Mouse (Mus musculus) v-Abl transformed pro-B cells (cell line): ENCODE results near the gene Kremen1.

ENCODE experiments used
- in situ Hi-C, 2 experiments: fragments of 400-800 bp; cut with MboI; formaldehyde crosslinking; loops; one replicate each; pipeline ENCODE4 v1.15.1; 2025; ENCODE audit not compliant: unreplicated experiment in 2 of 2

The Kremen1 gene

DNA sequence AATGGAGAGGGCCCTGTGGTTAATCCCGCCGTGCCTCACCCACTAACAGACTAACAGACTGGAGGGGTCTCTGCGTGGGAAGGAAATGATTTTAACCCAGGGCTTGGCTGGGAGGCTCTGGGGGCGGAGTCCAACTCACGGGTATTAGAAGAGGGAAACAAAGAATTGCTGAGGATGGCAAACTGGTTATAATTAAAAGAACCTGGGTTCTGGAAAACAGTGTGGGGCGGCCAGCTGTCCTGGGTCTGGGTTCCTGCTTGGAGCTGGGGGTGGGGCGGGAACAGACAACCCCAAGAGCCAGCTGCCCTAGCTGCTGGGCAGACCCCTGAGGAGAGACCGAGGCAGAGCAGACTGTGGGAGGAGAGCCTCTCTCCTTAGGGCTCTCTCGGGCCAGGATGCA is 77.1 kb downstream of the Kremen1 start:
- in situ Hi-C loops: loop anchor here (5.0 kb wide), 4 partner anchors 67 to 288 kb away; no protein-coding TSS in a partner anchor

DNA sequence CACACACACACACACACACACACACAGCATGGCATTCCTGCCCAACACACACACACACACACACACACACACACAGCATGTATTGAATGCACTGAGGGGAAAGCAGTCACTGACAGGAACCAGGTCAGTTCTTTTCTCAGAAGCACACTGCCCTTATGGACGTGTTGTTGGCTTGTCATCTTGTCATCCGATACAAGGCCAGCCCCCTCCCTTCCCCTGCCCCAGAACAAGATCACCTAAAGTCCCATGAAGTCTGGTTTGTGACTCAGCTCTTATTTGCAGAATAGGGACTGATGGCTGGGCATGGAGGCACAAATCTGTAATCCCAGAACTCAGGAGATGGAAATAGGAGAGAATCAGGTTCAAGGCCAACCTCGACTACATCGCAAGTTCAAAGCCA is 78.5 kb downstream of the Kremen1 start:
- in situ Hi-C loops: loop anchor here (5.0 kb wide), 4 partner anchors 66 to 289 kb away; no protein-coding TSS in a partner anchor

DNA sequence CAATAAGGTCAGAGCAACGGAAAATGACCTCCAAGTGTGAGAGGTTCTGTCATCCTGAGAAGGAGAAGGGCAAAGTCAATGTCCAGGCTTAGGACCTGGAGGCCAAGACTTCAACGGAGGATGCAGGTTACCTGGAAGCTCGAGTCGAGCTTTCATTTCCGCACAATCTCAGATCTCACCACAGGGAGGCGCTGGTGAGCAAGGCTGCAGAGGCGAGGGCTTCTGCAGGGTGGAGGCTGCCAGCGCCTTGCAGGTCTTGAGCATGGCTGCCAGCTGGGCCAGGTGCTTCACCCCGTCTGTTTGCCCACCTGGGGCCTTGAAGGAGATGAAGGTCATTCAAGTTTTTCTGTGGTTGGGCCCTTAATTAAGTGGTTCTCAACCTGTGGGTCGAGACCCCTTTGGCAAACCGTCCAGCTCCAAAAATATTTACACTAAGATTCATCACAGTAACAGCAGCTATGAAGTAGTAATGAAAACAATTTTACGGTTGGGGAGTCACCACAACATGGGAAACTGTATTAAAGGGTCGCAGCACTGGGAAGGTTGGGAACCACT is 79.4 kb downstream of the Kremen1 start:
- in situ Hi-C loops: loop anchor here (5.0 kb wide), 4 partner anchors 65 to 290 kb away; no protein-coding TSS in a partner anchor

DNA sequence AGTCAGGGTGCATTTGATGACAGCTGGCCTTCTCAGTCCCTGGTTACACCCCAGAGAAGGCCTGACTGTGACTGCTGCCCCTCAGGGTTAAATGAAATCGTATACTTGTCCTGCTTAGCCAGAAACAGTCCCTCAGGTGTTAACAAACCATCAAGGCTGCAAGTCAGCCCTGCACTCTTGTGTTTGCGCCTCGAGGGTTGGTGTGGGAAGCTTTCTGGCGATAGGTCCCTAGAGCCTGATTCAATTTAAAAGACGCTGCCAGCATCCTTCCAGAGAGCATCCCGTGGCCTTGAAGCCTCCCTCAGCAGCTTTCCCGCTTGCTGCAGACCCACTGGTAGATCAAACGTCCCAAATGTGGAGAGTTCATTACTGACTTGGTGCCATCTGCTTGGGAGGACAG is 82.0 kb downstream of the Kremen1 start:
- in situ Hi-C loops: no loop called here

DNA sequence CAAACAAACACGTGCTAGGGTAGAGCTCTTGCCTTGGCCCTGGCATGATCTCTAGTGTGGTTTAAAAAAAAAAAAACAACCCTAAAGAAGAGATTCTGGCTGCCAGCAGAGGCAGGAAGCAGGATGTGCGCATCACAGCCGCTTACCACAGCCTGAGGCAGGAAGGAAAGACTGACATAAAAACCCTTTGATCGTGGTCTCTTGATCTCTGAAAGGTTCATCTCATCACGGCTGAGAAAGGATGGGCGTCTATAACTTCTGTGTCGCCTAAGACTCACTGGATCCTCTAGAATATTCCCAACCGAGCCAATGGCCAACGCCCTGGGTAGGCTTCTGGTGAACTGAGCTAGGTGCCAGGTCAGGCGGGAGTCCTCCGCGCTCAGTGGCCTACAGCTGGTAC is 84.2 kb downstream of the Kremen1 start:
- in situ Hi-C loops: no loop called here

DNA sequence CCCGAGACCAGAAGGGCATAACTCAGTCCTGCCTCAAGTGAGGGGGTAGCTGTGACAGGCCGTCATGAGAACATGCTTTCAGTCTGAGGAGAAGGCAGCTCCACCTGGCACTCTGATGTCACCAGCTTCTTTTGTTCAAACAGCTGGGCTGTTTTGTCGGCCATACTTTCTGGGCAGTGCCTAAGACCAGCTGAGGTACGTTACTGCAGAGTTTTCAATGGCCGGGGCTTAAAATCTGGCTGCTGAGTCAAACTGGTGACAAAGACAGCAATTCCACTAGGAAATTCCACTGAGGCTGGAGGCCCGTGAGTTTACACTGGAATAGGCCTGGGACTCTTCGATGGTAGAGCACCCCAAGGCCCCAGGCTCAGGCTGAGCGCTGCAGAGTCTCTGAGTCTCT is 84.7 kb downstream of the Kremen1 start:
- in situ Hi-C loops: no loop called here

DNA sequence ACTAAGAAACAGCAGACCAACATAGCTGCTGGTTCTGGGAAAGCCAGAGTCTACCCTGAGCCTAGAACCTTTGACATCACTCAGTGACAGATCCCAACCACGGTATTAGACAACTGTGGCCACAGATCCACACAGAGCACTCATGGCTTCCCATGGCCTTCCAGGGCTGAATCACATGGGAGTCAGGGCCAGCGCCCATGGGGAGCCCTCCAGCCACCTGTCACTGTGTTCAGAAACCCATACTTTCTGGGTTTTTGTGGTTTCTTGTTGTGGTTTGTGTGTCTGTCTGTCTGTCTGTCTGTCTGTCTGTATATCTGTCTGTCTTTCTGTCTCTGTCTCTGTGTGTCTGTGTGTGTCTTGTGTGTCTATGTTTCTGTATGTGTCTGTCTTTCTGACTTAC is 85.5 kb downstream of the Kremen1 start:
- in situ Hi-C loops: no loop called here

DNA sequence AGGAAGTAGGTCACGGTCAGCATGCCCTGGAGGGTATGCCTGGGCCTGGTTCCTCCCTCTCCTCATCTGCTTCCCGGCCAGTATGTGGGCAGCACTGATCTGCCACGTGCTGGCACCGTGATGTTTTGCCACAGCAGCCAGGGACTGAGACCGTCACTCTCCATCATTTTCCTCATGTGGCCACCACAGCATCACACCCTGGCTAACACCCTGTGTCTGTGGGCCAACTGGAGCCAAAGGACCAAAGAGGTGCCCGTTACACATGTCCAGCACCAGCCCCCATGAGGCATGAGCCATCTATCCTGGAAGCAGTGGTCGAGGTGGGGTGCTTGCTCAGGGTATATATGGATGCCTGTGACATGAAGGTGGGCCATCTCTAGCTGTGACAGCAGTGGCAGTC is 86.2 kb downstream of the Kremen1 start:
- in situ Hi-C loops: no loop called here

DNA sequence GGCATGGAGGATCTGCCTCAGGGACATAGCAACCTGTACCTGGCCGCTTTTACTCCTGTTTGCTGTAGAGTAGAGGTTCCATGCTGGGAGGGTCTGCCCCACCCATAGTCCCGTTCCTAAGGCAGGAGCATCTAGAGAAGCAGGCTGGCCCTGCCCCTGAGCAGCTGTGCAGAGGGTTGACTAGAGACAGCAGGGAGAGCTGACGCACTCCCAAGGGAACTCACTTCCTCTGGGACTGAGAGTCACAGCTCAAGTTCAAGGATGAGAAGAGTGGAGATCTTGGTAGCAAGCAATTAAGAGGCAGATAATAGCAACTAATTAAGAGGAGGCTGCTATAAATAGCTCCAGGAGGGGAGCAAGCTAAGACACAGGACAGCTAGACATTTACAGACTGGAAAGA is 88.5 kb downstream of the Kremen1 start:
- in situ Hi-C loops: no loop called here

DNA sequence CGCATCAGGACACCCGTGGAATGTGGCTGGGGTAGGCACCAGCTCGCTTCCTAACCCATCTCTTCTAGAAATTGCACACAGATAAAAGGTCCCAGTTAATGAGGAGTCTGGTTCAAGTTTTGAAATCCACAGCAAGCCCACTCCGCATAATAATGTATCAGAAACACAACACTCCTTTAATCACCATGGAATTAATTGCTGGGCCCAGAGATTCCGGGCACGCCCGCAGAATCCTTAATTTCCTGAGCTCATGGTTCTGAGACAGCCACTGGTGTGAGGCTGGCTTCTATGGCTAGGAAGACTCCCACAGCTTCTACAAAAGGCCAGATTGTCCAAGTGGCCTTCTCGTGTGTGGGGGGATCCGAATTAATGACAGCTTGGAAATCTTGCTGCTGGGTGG is 94.0 kb downstream of the Kremen1 start:
- in situ Hi-C loops: no loop called here

DNA sequence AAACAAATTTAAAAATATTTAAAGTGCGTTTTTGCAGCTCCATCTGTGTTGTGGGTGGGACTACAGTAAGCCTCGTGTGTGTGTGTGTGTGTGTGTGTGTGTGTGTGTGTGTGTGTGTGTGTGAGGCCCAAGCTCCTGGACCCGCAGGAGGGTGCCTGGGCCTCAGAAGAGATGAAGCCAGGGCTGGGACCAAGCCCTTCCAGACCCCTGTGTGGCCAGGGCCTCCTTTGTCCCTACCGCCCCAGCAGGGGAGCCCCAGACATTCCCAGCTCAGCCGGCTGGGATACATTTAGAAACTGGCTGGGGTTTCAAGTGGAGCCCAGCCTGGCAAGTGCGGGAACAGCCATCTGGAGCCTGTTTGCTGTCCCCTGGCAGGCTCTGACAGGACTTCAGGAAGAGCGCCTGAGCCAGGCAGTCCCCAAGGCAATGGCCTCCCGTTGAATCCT is 95.9 kb downstream of the Kremen1 start:
- in situ Hi-C loops: no loop called here

DNA sequence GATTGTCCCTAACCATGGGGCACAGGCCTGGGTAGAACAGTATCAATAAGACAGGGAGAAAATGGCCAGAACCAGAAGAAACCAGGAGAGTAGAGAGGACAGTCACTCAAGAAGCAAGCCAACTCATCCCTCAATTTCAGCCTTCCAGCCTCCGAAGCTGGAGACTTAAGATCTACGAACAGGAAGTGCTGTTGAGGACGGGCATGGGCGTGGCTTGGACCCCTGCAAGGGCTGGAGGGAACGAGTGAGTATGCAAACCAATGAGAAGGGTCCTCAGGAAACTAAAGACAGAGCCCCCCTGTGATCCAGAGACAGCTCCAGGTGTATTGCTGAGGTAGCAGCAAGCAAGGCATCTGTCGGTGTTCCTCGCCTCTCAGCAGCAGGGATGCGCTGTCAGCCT is 97.0 kb downstream of the Kremen1 start:
- in situ Hi-C loops: no loop called here

DNA sequence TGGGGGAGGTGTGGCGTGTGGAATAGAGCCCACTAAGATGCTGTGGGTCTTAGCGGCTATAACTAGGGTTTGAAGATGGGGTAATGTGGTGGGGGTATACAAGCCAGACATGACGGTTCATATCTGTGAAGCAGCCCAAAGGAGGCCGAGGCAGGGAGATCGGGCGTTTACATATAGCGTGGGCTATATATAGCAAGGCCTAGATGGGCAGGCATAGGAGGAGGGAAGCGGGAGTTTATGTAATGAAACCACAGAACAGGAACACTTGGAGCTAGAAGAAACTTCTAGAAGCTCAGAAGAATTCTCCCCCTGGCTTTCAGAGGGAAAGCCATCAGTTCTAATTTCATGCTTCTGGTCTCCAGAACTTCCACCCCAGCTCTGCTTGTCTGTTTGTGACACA is 97.9 kb downstream of the Kremen1 start:
- in situ Hi-C loops: no loop called here

DNA sequence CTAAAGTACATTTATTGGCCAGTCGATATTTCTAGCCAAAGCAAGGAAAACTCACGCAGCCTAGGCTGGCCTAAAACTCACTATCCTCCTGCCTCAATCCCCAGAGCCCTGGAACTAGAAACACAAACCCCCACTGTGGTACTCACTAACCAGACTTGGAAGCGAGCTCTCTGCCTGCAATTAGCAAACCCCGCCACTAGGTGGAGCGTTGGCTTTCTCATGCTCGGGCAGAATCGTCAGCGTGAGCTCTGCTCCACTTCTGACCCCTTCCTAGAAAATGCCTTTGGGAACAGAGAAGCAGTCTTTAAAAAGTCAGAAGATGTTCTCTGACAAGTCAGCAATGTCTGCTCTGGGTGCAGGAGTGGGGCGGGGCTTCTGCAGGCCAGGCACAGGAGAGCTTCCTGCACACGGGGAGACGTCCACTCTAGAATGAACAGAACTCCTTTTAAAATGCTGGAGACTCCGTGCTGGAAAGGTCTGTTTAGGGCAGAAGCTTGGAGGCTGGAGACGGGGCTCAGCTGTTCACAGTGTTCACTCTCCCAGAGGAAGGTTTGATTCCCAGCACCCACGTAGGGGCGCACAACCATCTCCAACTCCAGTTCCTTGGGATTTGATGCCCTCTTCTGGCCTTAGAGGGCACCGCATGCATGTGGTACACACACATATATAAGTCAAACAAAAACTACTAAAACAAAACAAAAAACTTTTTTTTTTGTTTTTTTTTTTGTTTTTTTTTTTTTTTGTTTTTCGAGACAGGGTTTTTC is 100.5 kb downstream of the Kremen1 start:
- in situ Hi-C loops: no loop called here

DNA sequence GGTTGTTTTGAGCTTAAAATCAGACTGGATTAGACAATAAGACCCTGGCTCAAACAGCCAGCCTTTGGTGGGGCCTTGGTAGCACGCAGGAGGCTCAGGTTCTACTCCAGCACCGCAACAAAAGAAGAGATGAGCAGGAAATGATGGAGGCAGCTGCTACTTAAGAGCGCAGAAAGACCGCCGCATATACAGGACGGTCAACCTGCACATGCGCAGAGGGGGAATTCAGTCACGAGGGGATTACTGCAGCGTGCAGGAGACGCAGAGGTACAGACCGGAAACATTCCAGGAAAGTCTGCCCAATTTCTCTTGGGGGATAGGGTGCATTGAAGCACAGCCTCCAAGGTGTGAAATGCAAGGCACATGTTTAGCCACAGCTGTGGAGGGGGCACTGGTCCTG is 103.3 kb downstream of the Kremen1 start:
- in situ Hi-C loops: loop anchor here (5.0 kb wide), 1 partner anchor 41 kb away; no protein-coding TSS in a partner anchor

DNA sequence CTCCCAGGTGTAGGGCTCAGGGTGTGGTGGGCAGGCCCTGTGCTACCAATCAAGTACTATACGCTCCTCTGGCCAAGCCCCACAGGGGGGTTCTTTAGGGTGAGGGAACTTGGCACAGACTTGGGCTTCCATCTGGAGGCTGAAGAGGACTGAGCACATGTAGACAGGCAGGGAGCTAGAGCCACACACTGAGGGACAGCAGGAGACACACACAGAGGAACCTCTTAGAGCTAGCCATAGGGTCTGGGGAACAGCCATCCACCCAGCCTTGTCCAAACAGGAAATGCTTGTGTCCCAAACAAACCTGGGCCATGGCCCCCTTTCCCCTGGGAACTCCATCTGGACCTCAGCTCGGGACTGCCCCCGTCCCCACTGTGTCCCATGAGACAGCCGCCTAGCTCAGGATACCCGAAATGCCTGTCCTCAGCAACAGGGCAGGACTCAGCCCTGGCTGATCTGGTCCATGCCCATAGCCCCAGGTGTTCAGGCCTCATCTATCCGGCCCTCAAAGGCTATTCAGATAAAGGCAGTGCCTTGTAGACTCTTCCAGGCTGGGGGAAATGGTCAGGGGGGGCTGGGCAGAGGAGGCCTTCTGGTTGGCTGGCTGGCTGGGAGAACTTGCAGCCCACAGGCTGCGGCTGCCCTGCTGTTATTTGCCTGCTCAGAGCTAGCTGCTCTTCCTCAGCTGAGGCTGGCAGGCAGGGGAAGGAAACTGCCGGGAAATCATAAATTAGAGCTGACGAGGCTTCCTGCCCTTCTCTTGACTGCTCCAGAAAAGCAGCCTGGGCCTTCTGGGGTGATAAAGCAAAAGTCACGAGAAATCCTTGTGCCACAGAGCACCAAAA is 106.2 kb downstream of the Kremen1 start:
- in situ Hi-C loops: loop anchor here (5.0 kb wide), 1 partner anchor 38 kb away; no protein-coding TSS in a partner anchor

DNA sequence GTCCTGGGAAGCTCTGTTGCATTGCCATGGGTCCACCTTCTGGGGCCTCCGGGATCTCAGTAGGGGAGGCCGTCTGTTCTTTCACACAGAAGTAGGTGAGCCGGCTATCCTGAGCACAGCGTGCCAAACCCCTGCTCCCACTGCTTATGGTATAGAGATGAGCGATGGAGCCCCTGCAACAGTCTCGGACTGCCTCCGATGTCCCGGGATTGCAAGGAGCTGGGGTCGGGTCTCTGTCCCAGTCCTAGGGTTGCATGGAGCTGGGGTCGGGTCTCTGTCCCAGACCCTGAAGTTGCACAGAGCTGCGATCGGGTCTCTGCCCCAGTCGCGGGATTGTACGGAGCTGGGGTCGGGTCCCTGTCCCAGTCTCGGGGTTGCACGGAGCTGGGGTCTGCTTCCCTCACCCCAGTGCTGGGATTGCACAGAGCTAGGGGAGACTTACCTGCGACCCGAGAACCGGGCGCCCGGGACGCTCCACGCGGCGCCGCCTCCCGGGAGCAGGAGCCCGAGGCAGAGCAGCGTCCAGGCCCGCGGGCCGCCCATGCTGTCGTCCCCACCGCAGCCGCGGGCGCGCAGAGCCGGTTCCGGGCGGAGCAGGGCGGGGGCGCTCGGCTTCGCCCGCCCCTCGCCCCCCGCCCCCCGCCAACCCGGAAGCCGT is 109.5 kb downstream of the Kremen1 start, which contains the start of gene Emid1:
TSS of gene Emid1 (minus strand) at position 578 of the 658 bp plus-strand sequence.
- in situ Hi-C loops: no loop called here

DNA sequence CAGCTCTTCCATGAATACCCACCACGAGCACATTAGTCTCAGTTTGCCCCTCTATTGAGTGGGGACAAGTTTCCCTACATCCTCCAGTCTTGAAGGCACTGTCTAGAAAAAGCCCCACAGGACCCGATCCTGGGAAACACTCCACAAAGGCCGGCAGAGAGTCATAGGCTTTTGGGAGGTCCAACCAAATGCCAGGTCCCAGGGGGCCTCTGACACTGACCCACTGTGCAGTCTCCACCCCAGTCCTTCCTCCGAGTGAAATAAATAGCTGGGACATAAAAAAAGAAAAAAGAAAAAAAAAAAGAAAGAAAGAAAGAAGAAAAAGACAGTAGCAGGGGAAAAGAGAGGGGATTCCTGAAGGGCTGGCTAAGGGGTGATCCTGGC is 110.1 kb downstream of the Kremen1 start:
- in situ Hi-C loops: no loop called here

DNA sequence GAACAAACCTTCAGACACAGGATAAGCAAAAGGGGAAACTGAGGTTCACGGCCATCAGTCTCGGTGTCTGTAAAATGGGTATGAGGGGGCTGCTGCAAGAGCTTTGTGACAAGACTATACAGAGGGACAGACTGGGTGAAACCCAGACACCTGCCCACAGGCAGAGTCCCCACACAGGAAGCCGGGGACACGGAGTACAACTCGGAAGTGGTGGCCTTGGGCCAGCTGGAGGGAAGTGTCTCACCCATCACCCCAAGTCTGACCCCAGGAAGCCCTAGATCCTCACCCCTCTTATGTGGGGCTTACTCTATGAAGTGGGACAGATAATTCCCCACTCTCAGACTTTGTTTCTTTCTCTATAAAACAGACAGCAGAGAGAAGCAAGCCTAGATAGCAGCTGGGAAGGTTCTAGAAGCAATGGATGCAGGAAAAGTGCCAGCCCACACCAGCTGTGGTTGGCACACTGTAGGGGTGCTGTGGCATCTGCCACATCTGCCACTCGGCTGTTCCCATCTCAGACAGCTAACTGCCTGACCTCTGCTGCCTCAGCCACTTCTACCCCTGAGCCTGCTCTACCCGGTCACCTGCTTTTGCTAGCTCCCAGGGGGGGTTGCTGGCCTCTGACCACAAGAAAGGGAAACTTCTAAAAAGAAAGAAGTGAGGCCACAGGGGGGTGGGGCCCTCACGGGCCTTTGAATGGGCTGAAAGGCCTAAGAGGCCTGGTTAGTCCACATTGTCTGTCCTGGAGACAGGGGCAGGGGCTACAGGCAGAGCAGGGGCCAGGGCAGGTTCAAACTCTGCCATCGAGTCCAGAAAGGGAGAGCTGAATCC is 110.7 kb downstream of the Kremen1 start:
- in situ Hi-C loops: no loop called here

DNA sequence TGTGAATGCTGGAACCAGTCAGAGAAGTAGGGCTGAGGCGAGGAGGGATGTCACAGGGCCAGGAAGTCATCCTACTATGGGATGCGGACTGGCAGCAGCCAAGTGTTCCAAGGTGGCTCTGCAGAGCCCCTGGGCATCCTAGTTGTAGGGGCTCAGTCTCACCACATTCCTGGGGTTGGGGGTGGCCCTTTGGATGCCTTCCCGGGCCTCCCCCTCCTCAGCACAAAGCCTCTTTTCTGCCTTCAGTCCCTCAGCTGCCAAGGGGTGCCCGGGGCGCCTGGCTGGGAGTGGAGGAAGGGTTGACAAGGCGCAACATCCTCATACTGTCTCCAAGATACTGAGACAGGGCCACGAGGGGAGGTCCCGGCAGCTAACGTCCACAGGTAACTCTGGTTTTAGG is 111.4 kb downstream of the Kremen1 start:
- in situ Hi-C loops: no loop called here
